Mouse (Mus musculus): ENCODE results near the gene Gm28047. TPM values are rescaled to one million over a fixed set of nuclear protein-coding genes. Genes with fewer than 3 reads are reported as not detected.
"Not testable (repeated sequence)": the region's sequence is repeated elsewhere in the genome, so short reads cannot be mapped to it uniquely, and the experiment has no call there.

Gm28047 gene
- polyA plus RNA-seq, 1 experiment from 2014 or later, result not detected

DNA sequence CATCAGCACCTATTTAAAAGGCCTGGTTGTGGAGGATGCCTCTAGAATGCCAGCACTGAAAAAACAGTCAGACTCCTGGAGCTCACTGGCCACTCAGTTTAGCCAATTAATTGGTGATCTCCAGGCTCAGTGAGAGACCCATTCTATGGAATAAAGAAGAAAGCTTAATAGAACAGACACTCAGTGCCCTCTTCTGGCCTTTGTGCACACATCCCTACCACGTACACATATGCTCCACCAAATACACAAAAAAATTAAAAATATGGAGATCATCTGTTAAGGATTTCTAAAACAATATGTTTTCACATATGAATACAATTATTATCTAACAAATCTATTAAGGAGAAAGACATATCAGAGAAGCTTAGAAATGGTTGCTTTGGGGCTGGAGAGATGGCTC lies 4.1 kb downstream of the Gm28047 start:
- no peak overlapping the region for H3K27ac ChIP-seq (ENCODE audit: low read depth)
- ATAC-seq (ENCODE audit: insufficient read depth) (no peak), DNase-seq (no peak)
- 69% methylated on average over 1 of the region's 1 CpGs for WGBS
- 0 out of 2 replicates have a peak, but pooled peaks have one; percentile 2 for TF ChIP-seq CTCF (IDR thresholded peaks at IDR 0.05; ENCODE audit: low read depth)
- no peaks in the 10 kb centered on the region for H3K9me3 ChIP-seq (ENCODE audit: low read depth, low read length)
- H3K4me2 ChIP-seq, result no peak overlapping the region
- H3K9ac ChIP-seq, result no peak overlapping the region
- 0 out of 2 replicates have a peak, but pooled peaks cover 5% of the 10 kb centered on the region for H3K36me3 ChIP-seq (ENCODE audit: insufficient read depth)
- no peaks in the 10 kb centered on the region for H3K27me3 ChIP-seq (ENCODE audit: insufficient read depth, low read length)
- H3K4me3 ChIP-seq (ENCODE audit: low read depth, low read length), result no peak overlapping the region
- peaks cover 13% of the 10 kb centered on the region for H3K4me1 ChIP-seq (ENCODE audit: insufficient read depth)

DNA sequence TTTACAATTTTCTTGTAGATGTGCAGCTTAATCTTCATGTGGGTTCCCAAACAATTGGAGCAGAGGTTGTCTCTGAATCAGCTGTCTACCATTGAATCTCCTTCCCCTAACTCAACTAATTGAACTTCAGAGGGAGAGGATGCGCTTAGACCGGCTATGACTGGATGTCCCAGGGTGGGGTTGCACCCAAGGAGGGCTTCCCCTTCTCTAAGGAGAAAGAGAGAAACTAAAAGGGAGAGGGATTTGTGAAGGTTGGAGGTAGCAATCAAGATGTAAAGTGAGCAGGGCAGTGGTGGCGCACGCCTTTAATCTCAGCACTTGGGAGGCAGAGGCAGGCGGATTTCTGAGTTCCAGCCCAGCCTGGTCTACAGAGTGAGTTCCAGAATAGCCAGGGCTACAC lies 5.4 kb downstream of the Gm28047 start:
- Histone ChIP-seq H3K36me3 (ENCODE audit: insufficient read depth) (0 out of 2 replicates have a peak, but pooled peaks cover 5% of the 10 kb centered on the region), H3K4me3 (ENCODE audit: low read depth, low read length) (no peak overlapping the region), H3K4me2 (no peak overlapping the region), H3K9ac (no peak overlapping the region), H3K9me3 (ENCODE audit: low read depth, low read length) (no peaks in the 10 kb centered on the region), H3K4me1 (ENCODE audit: insufficient read depth) (peaks cover 13% of the 10 kb centered on the region), H3K27me3 (ENCODE audit: insufficient read depth, low read length) (no peaks in the 10 kb centered on the region), H3K27ac (ENCODE audit: low read depth) (no peak overlapping the region)
- no peak for ATAC-seq (ENCODE audit: insufficient read depth)
- no peak for DNase-seq
- WGBS, result 95% methylated on average over 5 of the region's 5 CpGs
- TF ChIP-seq CTCF (IDR thresholded peaks at IDR 0.05; ENCODE audit: low read depth), result no peak

DNA sequence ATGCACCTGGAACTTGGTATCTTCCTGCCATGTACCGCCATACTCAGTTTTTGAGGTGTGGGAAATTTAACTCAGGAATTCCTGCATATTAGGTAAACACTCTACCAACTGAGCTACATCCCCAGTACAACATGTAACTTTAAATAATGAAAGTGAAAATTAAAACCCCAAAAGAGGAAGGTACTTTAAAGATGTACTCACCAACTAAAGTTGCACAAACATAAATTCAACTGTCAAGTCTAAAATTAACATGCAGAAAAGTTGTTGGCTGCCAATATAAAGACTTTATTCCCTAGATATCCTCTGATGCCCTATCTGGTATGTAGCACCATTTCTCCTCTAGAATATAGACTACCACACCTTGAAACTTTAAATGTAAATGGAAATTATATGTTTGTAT lies 7.2 kb downstream of the Gm28047 start:
- no peak for TF ChIP-seq CTCF (IDR thresholded peaks at IDR 0.05; ENCODE audit: low read depth)
- ATAC-seq (ENCODE audit: insufficient read depth), result no peak
- H3K27me3 ChIP-seq (ENCODE audit: insufficient read depth, low read length), result no peaks in the 10 kb centered on the region
- H3K4me2 ChIP-seq, result no peak overlapping the region
- H3K9ac ChIP-seq, result no peak overlapping the region
- 87% methylated on average over 1 of the region's 1 CpGs for WGBS
- H3K36me3 ChIP-seq (ENCODE audit: insufficient read depth), result peaks cover 7% of the 10 kb centered on the region; the same call in 1 of the 2 replicates
- H3K27ac ChIP-seq (ENCODE audit: low read depth), result no peak overlapping the region
- H3K4me1 ChIP-seq (ENCODE audit: insufficient read depth), result peaks cover 2% of the 10 kb centered on the region; the same call in 1 of the 2 replicates
- no peak overlapping the region for H3K4me3 ChIP-seq (ENCODE audit: low read depth, low read length)
- no peaks in the 10 kb centered on the region for H3K9me3 ChIP-seq (ENCODE audit: low read depth, low read length)
- DNase-seq, result no peak

DNA sequence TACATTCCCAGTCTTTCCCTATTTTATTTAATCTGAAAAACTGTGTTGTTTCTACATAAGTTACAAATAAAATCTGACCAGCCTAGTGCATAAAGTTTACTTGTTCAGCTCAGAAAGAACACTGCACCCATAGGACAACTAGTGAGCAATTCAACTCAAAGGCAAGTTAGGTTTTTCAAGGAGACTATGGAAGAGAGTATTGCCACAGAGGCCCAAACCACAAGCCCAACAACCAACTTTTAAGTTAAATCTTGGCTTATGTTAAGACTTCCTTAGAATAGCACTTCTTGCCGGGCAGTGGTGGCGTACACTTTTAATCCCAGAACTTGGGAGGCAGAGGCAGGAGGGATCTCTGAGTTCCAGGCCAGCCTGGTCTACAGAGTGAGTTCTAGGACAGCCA lies 8.7 kb downstream of the Gm28047 start:
- Histone ChIP-seq H3K27ac (ENCODE audit: low read depth) (no peak overlapping the region), H3K27me3 (ENCODE audit: insufficient read depth, low read length) (no peaks in the 10 kb centered on the region), H3K4me1 (ENCODE audit: insufficient read depth) (no peaks in the 10 kb centered on the region), H3K9ac (no peak overlapping the region), H3K9me3 (ENCODE audit: low read depth, low read length) (no peaks in the 10 kb centered on the region), H3K4me2 (no peak overlapping the region), H3K36me3 (ENCODE audit: insufficient read depth) (peaks cover 7% of the 10 kb centered on the region; the same call in 1 of the 2 replicates), H3K4me3 (ENCODE audit: low read depth, low read length) (no peak overlapping the region)
- 91% methylated on average over 2 of the region's 2 CpGs for WGBS
- no peak for ATAC-seq (ENCODE audit: insufficient read depth)
- no peak for TF ChIP-seq CTCF (IDR thresholded peaks at IDR 0.05; ENCODE audit: low read depth)
- no peak for DNase-seq

DNA sequence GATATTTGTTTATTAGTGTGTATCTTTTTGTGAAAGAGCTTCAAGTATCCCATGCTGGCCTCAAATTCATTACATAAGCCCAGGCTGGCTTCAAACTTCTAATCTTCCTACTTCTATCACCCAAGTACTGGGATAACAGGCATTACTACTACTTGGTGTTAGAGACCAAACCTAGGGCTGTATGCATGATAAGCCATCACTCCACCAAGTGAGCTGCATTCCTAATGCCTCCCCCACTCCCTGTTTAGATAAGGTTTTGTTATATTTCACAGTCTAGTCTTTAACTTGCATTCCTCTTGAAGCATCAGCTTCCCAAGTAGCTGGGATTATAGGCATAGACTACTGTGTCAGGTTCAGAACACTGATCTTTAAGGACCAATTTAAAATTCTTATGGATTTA lies 10.6 kb downstream of the Gm28047 start:
- no peak overlapping the region for H3K27ac ChIP-seq (ENCODE audit: low read depth)
- TF ChIP-seq CTCF (IDR thresholded peaks at IDR 0.05; ENCODE audit: low read depth), result no peak
- no peak overlapping the region for H3K9ac ChIP-seq
- no peak overlapping the region for H3K4me3 ChIP-seq (ENCODE audit: low read depth, low read length)
- H3K4me1 ChIP-seq (ENCODE audit: insufficient read depth), result no peaks in the 10 kb centered on the region
- no peak for ATAC-seq (ENCODE audit: insufficient read depth)
- H3K27me3 ChIP-seq (ENCODE audit: insufficient read depth, low read length), result no peaks in the 10 kb centered on the region
- H3K36me3 ChIP-seq (ENCODE audit: insufficient read depth), result peaks cover 3% of the 10 kb centered on the region; the same call in 1 of the 2 replicates
- DNase-seq, result no peak
- no peaks in the 10 kb centered on the region for H3K9me3 ChIP-seq (ENCODE audit: low read depth, low read length)
- H3K4me2 ChIP-seq, result no peak overlapping the region

DNA sequence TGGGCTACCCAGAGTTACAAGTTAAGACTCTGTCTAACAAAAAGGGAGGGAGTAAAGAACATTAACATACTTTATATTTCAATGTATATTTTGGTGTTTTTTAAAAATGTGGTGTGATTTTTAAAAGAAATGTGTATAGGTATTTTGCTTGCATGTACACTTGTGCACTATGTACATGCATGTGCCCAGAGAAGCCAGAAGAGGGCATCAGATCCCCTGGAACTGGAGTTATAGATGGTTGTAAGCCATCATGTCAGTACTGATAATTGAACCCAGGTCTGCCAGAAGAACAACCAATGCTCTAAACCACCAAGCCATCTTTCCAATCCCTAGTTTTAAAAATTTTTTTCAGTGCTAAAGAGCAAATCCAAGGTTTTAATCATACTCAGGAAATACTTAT lies 11.9 kb downstream of the Gm28047 start:
- Histone ChIP-seq H3K9ac (no peak overlapping the region), H3K27ac (ENCODE audit: low read depth) (no peak overlapping the region), H3K9me3 (ENCODE audit: low read depth, low read length) (no peaks in the 10 kb centered on the region), H3K36me3 (ENCODE audit: insufficient read depth) (peaks cover 3% of the 10 kb centered on the region; the same call in 1 of the 2 replicates), H3K27me3 (ENCODE audit: insufficient read depth, low read length) (no peaks in the 10 kb centered on the region), H3K4me3 (ENCODE audit: low read depth, low read length) (no peak overlapping the region), H3K4me2 (no peak overlapping the region), H3K4me1 (ENCODE audit: insufficient read depth) (no peaks in the 10 kb centered on the region)
- TF ChIP-seq CTCF (IDR thresholded peaks at IDR 0.05; ENCODE audit: low read depth), result peak; percentile 43
- DNase-seq (peak; percentile 17), ATAC-seq (ENCODE audit: insufficient read depth) (no peak)

DNA sequence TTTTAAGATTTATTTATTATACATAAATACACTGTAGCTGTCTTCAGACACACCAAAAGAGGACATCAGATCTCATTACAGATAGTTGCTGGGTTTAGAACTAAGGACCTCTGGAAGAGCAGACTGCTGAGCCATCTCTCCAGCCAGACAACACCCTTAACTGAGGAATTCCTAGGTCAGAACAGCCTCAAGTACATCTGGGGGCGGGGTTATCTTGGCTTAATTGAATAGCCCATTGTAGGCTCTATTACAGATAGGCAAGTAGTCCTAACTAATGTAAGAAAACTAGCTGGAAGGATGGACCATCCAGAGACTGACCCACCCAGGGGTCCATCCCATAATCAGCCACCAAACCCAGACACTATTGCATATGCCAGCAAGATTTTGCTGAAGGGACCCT lies 16.3 kb downstream of the Gm28047 start:
- 53% methylated on average over 1 of the region's 1 CpGs for WGBS
- not testable (repeated sequence) for H3K9ac ChIP-seq; H3K4me1 ChIP-seq (ENCODE audit: insufficient read depth); H3K9me3 ChIP-seq (ENCODE audit: low read depth, low read length); H3K36me3 ChIP-seq (ENCODE audit: insufficient read depth); ATAC-seq (ENCODE audit: insufficient read depth); DNase-seq; H3K4me2 ChIP-seq; H3K4me3 ChIP-seq (ENCODE audit: low read depth, low read length); H3K27me3 ChIP-seq (ENCODE audit: insufficient read depth, low read length); H3K27ac ChIP-seq (ENCODE audit: low read depth)

Data from lung, embryonic 14.5 days (tissue).